Mouse (Mus musculus) cerebral cortex, adult 2 months (tissue): ENCODE results near the gene Vwf.

Source experiments
- WGBS: fragments of 180-500 bp; shearing (Covaris S2); methylation state at CpG from one replicate; pipeline ENCODE4 v1.1.7; 2018; 5-methylcytosine and 5-hydroxymethylcytosine counted together

Vwf gene

GRCm38 (mm10) chr6:125546474-125546873 lies at the start of gene Vwf:
Gene Vwf (plus strand): TSS chr6:125546774.
- WGBS = 98% methylated on average over 6 of the region's 6 CpGs

GRCm38 (mm10) chr6:125498062-125498461 lies 48.5 kb upstream of the Vwf start:
- 46% methylated on average over 5 of the region's 5 CpGs for WGBS

GRCm38 (mm10) chr6:125503186-125503802 lies 43.3 kb upstream of the Vwf start:
- 95% methylated on average over 11 of the region's 11 CpGs for WGBS

- 70% methylated on average over 3 of the region's 3 CpGs for WGBS
These were observed 41.8 kb upstream of the Vwf start for GRCm38 (mm10) chr6:125504622-125505355.

- 96% methylated on average over 4 of the region's 4 CpGs for WGBS
These were observed 40.1 kb upstream of the Vwf start for GRCm38 (mm10) chr6:125506427-125506826.

- WGBS = 89% methylated on average over 3 of the region's 3 CpGs
These were observed 36.8 kb upstream of the Vwf start for GRCm38 (mm10) chr6:125509783-125510182.

- 85% methylated on average over 7 of the region's 7 CpGs for WGBS
These were observed 35.4 kb upstream of the Vwf start for GRCm38 (mm10) chr6:125511196-125511595.

- 74% methylated on average over 6 of the region's 6 CpGs for WGBS
These were observed 33.5 kb upstream of the Vwf start for GRCm38 (mm10) chr6:125512950-125513596.

- 76% methylated on average over 11 of the region's 11 CpGs for WGBS
These were observed 30.9 kb upstream of the Vwf start for GRCm38 (mm10) chr6:125515503-125516315.

- WGBS = 74% methylated on average over 5 of the region's 5 CpGs
These were observed 24.9 kb upstream of the Vwf start for GRCm38 (mm10) chr6:125521558-125522193.

- 79% methylated on average over 6 of the region's 6 CpGs for WGBS
These were observed 22.5 kb upstream of the Vwf start for GRCm38 (mm10) chr6:125524027-125524426.

- 74% methylated on average over 3 of the region's 3 CpGs for WGBS
These were observed 20.5 kb upstream of the Vwf start for GRCm38 (mm10) chr6:125526066-125526465.

GRCm38 (mm10) chr6:125528614-125529200 lies 17.9 kb upstream of the Vwf start:
- 84% methylated on average over 9 of the region's 9 CpGs for WGBS

GRCm38 (mm10) chr6:125529479-125529878 lies 17.1 kb upstream of the Vwf start:
- 88% methylated on average over 5 of the region's 5 CpGs for WGBS

- WGBS = 96% methylated on average over 11 of the region's 11 CpGs
These were observed 13.4 kb upstream of the Vwf start for GRCm38 (mm10) chr6:125533104-125533650.

GRCm38 (mm10) chr6:125534990-125535389 lies 11.6 kb upstream of the Vwf start:
- 81% methylated on average over 5 of the region's 5 CpGs for WGBS

GRCm38 (mm10) chr6:125538469-125538868 lies 8.1 kb upstream of the Vwf start:
- WGBS = 90% methylated on average over 5 of the region's 5 CpGs

GRCm38 (mm10) chr6:125539423-125539822 lies 7.2 kb upstream of the Vwf start:
- WGBS = 62% methylated on average over 8 of the region's 8 CpGs

GRCm38 (mm10) chr6:125540199-125540598 lies 6.4 kb upstream of the Vwf start:
- WGBS = 81% methylated on average over 10 of the region's 10 CpGs

GRCm38 (mm10) chr6:125540826-125541225 lies 5.7 kb upstream of the Vwf start:
- 95% methylated on average over 6 of the region's 6 CpGs for WGBS

GRCm38 (mm10) chr6:125541296-125541695 lies 5.3 kb upstream of the Vwf start:
- WGBS = 96% methylated on average over 6 of the region's 6 CpGs
